Mouse (Mus musculus) forelimb bud, embryonic 11.5 days (tissue): Measurements from ENCODE around the gene Pear1.
"Not testable (repeated sequence)": the region's sequence is repeated elsewhere in the genome, so short reads cannot be mapped to it uniquely, and the experiment has no call there.

ENCODE experiments used
- DNase-seq: peaks from one replicate; pipeline ENCODE4 v3.0.0-alpha.2; 2012; ENCODE audit warnings: low read depth, low spot score

Gene Pear1

GRCm38 (mm10) chr3:87824206-87824605 lies at the start of gene Pear1:
Pear1 (minus strand) TSS chr3:87824306.
- DNase-seq, result not testable (repeated sequence)

GRCm38 (mm10) chr3:87864111-87864510 lies 40.0 kb upstream of the Pear1 start:
- DNase-seq, result not testable (repeated sequence)

DNA sequence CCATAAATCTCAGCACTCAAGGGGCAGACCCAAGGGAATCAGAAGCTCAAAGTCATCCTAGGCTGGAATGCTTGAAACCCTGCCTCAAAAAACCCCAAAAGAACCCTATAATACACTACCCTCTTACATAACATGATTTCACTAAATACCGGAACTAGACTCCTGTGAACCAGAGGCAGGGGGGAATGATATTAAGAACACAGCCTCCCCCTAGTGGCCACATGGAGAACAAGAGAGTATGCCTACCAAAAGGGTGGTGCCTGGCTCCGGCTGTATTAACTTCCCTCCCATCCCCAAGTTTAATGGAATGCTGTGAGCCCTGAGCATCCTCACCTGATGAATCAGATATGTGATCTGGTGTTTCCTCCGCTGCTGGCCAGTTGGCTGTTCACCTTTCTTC lies 35.7 kb upstream of the Pear1 start:
- DNase-seq, result peak; percentile 62

GRCm38 (mm10) chr3:87857666-87858065 lies 33.6 kb upstream of the Pear1 start:
- DNase-seq, result no peak

GRCm38 (mm10) chr3:87855936-87856335 lies 31.8 kb upstream of the Pear1 start:
- no peak for DNase-seq

DNA sequence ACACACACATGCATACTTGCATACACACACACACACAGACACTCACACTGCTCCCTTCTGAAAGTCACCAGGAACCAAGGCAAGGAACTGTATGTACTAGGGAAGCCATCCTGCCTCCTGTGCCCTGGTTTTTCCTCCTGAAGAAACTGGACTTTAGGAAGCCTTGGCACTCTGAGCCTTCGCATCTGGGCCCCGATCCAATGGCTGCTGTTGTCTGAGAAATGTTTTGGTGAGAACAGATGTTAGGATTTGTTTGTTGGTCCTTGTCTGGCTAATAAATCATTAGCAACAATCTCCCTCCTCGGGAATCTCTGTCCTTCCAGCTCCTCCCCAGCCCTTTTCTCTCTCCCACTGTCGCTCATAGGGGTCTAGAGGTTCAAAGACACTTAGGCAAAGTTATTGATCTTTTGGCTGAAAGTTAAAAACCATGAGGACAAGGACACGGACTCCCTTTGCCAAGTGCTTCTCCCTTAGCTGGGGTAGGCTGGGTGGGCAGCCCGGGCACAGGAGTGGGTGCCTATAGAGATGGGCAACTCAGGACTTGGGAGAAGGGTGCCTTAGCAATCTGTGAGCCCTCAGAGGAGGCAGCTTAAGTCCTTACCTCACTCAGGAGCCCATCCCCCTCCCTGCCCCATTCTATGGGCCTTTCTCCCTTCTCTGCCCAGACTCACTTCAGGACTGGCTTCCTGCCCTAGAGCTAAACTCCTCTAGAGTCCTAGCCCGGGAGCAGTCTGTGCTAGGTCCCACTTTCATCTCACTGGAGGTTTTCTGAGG lies 30.9 kb upstream of the Pear1 start:
- DNase-seq, result no peak

GRCm38 (mm10) chr3:87849117-87849516 lies 25.0 kb upstream of the Pear1 start:
- no peak for DNase-seq

- DNase-seq, result no peak
These were observed 23.6 kb upstream of the Pear1 start for GRCm38 (mm10) chr3:87847680-87848079.

DNA sequence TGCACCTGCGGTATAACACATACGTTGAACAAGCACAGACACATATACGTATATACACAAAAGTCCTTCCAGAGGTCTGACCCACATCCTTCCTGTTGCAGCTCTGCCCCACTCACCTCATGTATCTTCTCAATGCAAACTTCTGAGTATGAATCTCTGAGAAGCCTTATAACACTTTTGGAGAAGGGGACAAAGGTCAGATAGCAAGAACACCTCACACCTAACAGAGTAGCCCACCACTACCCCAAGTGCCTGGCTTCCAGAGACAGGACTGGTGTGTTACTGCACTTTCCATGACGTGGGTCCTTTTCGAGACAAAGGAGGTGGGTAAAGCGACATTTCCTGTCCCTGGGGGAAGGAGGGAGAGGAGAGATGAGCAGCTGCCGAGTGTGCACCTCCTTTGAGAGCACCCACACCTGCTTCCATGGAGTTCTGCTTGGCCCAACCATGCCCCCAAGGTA lies 22.6 kb upstream of the Pear1 start, which contains the start of gene Sh2d2a:
Gene Sh2d2a (plus strand): TSS at position 106 of the 461 bp plus-strand sequence.
- DNase-seq, result no peak

- DNase-seq, result no peak
These were observed 22.1 kb upstream of the Pear1 start for GRCm38 (mm10) chr3:87846186-87846585.

- DNase-seq, result no peak
These were observed 20.9 kb upstream of the Pear1 start for GRCm38 (mm10) chr3:87844981-87845380.

GRCm38 (mm10) chr3:87840858-87841257 lies 16.8 kb upstream of the Pear1 start:
- DNase-seq, result no peak

GRCm38 (mm10) chr3:87838622-87839021 lies 14.5 kb upstream of the Pear1 start:
- peak; percentile 83 for DNase-seq

DNA sequence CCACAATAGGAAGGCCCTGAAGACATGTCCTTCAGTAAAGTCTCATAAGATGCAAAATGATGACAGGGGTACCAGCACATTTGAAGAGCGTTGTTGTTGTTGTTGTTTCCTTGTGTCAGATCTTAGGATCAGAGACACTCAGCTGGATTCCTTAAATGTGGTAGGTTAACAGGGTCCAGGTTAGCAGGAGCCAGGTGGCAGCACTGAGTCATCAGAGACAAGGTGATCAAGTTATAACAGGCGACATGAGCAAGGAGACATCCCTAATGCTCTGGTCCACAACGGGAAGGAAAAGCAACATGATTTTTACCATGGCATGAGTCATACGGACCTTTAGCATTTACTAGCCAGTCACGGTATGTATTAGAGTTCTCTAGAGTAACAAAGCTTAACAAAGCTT lies 9.4 kb upstream of the Pear1 start:
- no peak for DNase-seq

DNA sequence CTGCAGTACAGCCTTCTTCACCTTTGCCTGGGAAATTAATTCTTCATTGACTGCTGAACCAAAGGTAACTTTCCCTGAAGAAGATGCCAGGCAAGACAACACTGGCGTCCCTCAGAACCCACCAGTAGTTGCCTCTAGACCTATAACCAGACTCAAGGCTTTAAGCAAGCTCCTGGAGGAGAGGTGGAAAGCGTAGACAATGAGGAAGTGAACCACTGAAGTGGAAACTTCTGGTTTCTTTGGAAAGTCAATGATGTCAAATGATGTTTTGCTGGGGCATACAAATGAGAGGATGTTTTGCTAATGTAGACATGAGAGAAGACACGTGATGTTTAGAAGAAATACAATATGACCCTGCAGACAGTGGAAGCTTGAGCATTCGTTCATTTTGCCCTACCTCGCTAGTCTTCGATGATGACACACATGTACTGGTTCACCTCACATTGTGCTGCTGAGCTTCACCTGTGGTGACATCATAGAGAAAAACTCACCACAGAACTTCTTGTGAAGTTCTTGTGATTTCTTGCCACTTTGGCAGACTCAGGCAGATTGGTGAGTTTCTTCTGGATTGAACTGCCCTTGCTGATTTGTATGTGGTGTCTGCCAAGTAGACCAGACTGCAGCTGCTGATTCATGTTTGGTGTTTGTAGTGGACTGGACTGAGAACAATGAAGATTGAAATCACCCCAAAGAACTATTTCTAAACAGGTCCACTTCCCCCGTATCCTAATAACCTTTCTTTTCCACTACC lies 8.2 kb upstream of the Pear1 start:
- no peak for DNase-seq

GRCm38 (mm10) chr3:87829025-87829424 lies 4.9 kb upstream of the Pear1 start:
- no peak for DNase-seq

- no peak for DNase-seq
These were observed 4.3 kb upstream of the Pear1 start for GRCm38 (mm10) chr3:87828435-87828834.

DNA sequence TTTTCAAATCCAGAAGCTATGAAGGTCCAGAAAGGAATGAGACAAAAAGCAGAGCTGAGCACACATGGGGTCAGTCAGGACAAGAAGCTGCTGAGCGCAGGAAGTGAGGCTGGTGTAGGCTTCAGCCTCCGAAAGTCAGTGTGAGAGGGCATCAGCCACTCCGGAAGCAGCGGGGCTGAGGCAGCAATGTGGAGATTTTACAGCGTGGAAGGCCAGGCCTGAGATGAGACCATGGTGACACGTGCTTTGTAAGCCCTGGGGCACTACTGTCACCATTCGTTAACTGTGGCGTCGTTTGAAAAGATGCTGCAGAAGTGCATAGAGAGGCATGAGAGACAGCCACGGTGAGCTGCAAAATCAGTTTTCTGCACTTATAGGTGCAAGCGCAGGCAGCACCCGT lies 5.9 kb downstream of the Pear1 start:
- DNase-seq, result no peak

GRCm38 (mm10) chr3:87816646-87817093 lies 7.4 kb downstream of the Pear1 start:
- peak; percentile 85 for DNase-seq

- DNase-seq, result no peak
These were observed 7.9 kb downstream of the Pear1 start for GRCm38 (mm10) chr3:87816166-87816565.

DNA sequence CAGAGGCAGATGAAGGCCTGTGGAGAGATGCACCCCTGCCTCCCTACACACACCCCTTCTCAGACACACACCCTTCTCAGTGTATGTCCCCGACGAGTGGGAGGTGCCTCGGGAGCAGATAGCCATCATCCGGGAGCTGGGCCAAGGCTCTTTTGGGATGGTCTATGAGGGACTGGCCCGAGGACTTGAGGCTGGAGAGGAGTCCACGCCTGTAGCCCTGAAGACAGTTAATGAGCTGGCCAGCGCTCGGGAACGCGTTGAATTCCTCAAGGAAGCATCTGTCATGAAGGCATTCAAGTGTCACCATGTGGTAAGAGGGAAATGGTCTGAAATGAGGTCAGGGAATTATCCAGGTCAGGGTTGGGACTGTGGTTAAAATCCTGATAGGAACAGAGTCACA lies 11.2 kb downstream of the Pear1 start:
- no peak for DNase-seq

- peak; percentile 46 for DNase-seq
These were observed 11.7 kb downstream of the Pear1 start for GRCm38 (mm10) chr3:87812413-87812812.

DNA sequence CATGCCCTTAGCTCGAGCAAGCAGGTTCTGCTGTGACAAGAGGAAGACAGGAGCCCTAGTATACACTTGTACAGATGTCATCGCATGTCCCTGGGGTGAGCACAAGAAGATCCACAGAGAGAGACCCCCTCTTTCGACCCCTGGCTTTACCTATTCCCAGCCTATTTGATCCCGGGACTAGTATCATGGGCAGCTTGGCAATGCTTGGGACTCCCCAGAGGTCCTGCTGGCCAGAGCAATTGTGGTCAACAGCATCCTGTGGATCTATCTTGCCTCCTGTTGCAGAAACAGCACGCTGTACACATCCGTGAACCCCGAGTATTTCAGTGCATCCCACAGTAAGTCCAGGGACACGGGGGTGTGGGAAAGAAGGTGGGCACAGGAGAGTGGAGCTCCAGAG lies 12.8 kb downstream of the Pear1 start:
- no peak for DNase-seq
